Mouse (Mus musculus) CH12.LX (cell line): ENCODE results near the gene Shroom1. TPM values are rescaled to one million over a fixed set of nuclear protein-coding genes. Genes with fewer than 3 reads are reported as not detected.

Experiments used
- DNase-seq: peaks from one replicate; pipeline ENCODE4 v3.0.0-alpha.2; 2013; ENCODE audit errors: extremely low read depth
- H3K27ac ChIP-seq: 2 replicates; pipeline ENCODE4 v1.5.1; 2012; ENCODE audit warnings: low read depth, mild to moderate bottlenecking, control low read depth, moderate library complexity; ENCODE audit not compliant: insufficient read depth
- H3K27me3 ChIP-seq: replicated peaks from 2 replicates; pipeline ENCODE3; 2012; ENCODE audit warnings: inconsistent platforms
- H3K36me3 ChIP-seq, 2 experiments: replicated peaks in 1 of 2; 2 replicates each; pipeline versions ENCODE3 to v1.6.1; 2012; ENCODE audit warnings: inconsistent platforms in 1 of 2, low read length in 1 of 2, mild to moderate bottlenecking in 1 of 2, mixed read lengths in 1 of 2, moderate library complexity in 1 of 2; ENCODE audit not compliant: control insufficient read depth in 1 of 2, insufficient read depth in 1 of 2
- H3K4me1 ChIP-seq, 2 experiments: 2 replicates each; pipeline ENCODE4 v1.6.1; 2012; ENCODE audit warnings: inconsistent platforms in 1 of 2, moderate library complexity in 1 of 2; ENCODE audit not compliant: insufficient read depth in 2 of 2, control insufficient read depth in 1 of 2
- H3K4me2 ChIP-seq: 2 replicates; pipeline ENCODE4 v1.6.1; 2012; ENCODE audit warnings: low read depth, mild to moderate bottlenecking, control low read depth; ENCODE audit not compliant: poor library complexity, insufficient read depth, severe bottlenecking
- H3K4me3 ChIP-seq, 3 experiments: fragments of 150-350 bp in 1 of 3; sonication (generic) in 1 of 3; replicated peaks in 1 of 3; 2 replicates each; pipeline versions ENCODE3 to v1.5.1; 2011 to 2012; ENCODE audit warnings: low read depth in 2 of 3, low read length in 2 of 3, mild to moderate bottlenecking in 2 of 3, moderate library complexity in 2 of 3, control low read depth in 1 of 3, improper control_type of control experiment in 1 of 3, inconsistent platforms in 1 of 3, mixed read lengths in 1 of 3; ENCODE audit not compliant: poor library complexity in 1 of 3
- H3K79me2 ChIP-seq: replicated peaks from 2 replicates; pipeline ENCODE4 v1.6.1; 2012; ENCODE audit warnings: mild to moderate bottlenecking, moderate library complexity; ENCODE audit not compliant: control insufficient read depth, poor library complexity, insufficient read depth, severe bottlenecking; ENCODE audit errors: extremely low read depth
- H3K9ac ChIP-seq: 2 replicates; pipeline ENCODE4 v1.6.1; 2012; ENCODE audit warnings: low read depth, mild to moderate bottlenecking, control low read depth, moderate library complexity; ENCODE audit not compliant: insufficient read depth
- H3K9me3 ChIP-seq: replicated peaks from 2 replicates; pipeline ENCODE3; 2012; ENCODE audit warnings: low read length, inconsistent platforms, mixed read lengths
- BHLHE40 ChIP-seq: IDR thresholded peaks from 2 replicates; pipeline ENCODE4 v1.6.1; 2011; ENCODE audit warnings: mild to moderate bottlenecking, low read depth, low read length, improper control_type of control experiment
- CHD2 ChIP-seq: IDR thresholded peaks from 2 replicates; pipeline ENCODE4 v1.6.1; 2011; ENCODE audit warnings: low read length, improper control_type of control experiment
- CTCF ChIP-seq, 2 experiments: IDR thresholded peaks in 1 of 2; conservative IDR thresholded peaks in 1 of 2; 2 replicates each; pipeline ENCODE4 v1.5.1; 2011 to 2012; ENCODE audit warnings: low read depth in 2 of 2, low read length in 2 of 2, improper control_type of control experiment in 1 of 2, inconsistent platforms in 1 of 2, mild to moderate bottlenecking in 1 of 2, moderate library complexity in 1 of 2
- EP300 ChIP-seq: IDR thresholded peaks from 2 replicates; pipeline ENCODE4 v1.6.1; 2011; ENCODE audit warnings: low read length, improper control_type of control experiment
- JUN ChIP-seq: IDR thresholded peaks from 2 replicates; pipeline ENCODE4 v1.6.1; 2011; ENCODE audit warnings: low read depth, mild to moderate bottlenecking, low read length, improper control_type of control experiment, moderate library complexity; ENCODE audit not compliant: insufficient read depth
- KAT2A ChIP-seq: IDR thresholded peaks from 2 replicates; pipeline ENCODE4 v1.6.1; 2012; ENCODE audit warnings: low read length, improper control_type of control experiment, inconsistent platforms; ENCODE audit not compliant: insufficient replicate concordance
- MAFK ChIP-seq: IDR thresholded peaks from 2 replicates; pipeline ENCODE4 v1.6.1; 2011; ENCODE audit warnings: low read length, improper control_type of control experiment; ENCODE audit not compliant: insufficient replicate concordance
- MAX ChIP-seq: IDR thresholded peaks from 2 replicates; pipeline ENCODE4 v1.6.1; 2011; ENCODE audit warnings: low read length, improper control_type of control experiment
- MEF2A ChIP-seq: IDR thresholded peaks from 2 replicates; pipeline ENCODE4 v1.6.1; 2014; ENCODE audit warnings: low read depth, mild to moderate bottlenecking, inconsistent platforms, low read length, improper control_type of control experiment, borderline replicate concordance
- NRF1 ChIP-seq: IDR thresholded peaks from 2 replicates; pipeline ENCODE4 v1.6.1; 2014; ENCODE audit warnings: low read depth, mild to moderate bottlenecking, inconsistent platforms, low read length, improper control_type of control experiment, moderate library complexity
- RAD21 ChIP-seq: IDR thresholded peaks from 2 replicates; pipeline ENCODE4 v1.6.1; 2011; ENCODE audit warnings: low read depth, mild to moderate bottlenecking, low read length, improper control_type of control experiment, moderate library complexity
- SMC3 ChIP-seq: IDR thresholded peaks from 2 replicates; pipeline ENCODE4 v1.6.1; 2011; ENCODE audit warnings: low read depth, low read length, improper control_type of control experiment
- ZC3H11A ChIP-seq: IDR thresholded peaks from 2 replicates; pipeline ENCODE4 v1.6.1; 2012; ENCODE audit warnings: low read depth, mild to moderate bottlenecking, inconsistent platforms, low read length, improper control_type of control experiment
- ZMIZ1 ChIP-seq: IDR thresholded peaks from 2 replicates; pipeline ENCODE4 v1.6.1; 2012; ENCODE audit warnings: low read depth, mild to moderate bottlenecking, inconsistent platforms, low read length, improper control_type of control experiment
- ZNF384 ChIP-seq: IDR thresholded peaks from 2 replicates; pipeline ENCODE4 v1.6.1; 2012; ENCODE audit warnings: low read depth, low read length, improper control_type of control experiment, inconsistent platforms
- dilution Hi-C: fragments of 300-500 bp; cut with MboI; formaldehyde crosslinking; loops from 2 replicates; pipeline ENCODE4 v1.14.3; 2020; ENCODE audit warnings: low sequenced_read_pairs; ENCODE audit not compliant: extremely low pct_unique_long_range_greater_than_20kb, extremely low pct_ligation_motif_present
- in situ Hi-C: fragments of 300-500 bp; cut with MboI; formaldehyde crosslinking; loops from 3 replicates; pipeline ENCODE4 v1.14.3; 2019; ENCODE audit warnings: low sequenced_read_pairs, low pct_ligation_motif_present, low pct_unique_long_range_greater_than_20kb, mixed read lengths
- polyA plus RNA-seq: library from polyadenylated mRNA; unstranded; fragments of >175 nt; gene quantifications from 2 replicates; pipeline ENCODE4 v1.2.1, GENCODE M21; 2012; ENCODE audit warnings: low read depth; ENCODE audit not compliant: insufficient read length
- total RNA-seq, 2 experiments: library from RNA; depleted of rRNA; stranded (reverse); fragments of 300-350 nt in 1 of 2; fragments of >200 nt in 1 of 2; gene quantifications; 2 replicates each; pipeline ENCODE4 v1.2.3; 2012 to 2014

Shroom1 gene
- total and polyA plus RNA-seq, 3 experiments: not detected

DNA sequence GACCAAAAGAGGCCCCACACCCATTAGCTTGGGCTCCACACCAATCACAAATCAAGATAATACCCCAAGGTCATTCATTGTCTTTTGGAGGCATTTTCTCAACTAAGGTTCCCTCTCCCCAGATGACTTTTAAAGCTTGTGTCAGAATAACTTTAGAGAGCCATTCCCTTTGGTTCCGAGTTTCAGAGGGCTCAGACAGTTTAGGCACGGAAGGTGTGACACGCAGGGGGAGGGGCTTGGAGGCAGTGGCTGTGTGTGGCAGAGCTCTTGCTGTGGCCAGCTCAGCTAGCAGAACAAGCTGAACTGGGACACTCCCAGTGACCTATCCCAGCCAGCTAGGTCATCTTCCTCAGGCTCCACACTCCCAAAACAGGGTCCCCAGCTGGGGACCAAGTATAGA is 51.6 kb downstream of the Shroom1 start:
- Histone ChIP-seq H3K9me3 (no peaks in the 10 kb centered on the region), H3K27me3 (no peaks in the 10 kb centered on the region), H3K27ac (peak overlapping the region; percentile 12; the same call in 1 of the 2 replicates), H3K4me2 (no peak overlapping the region)
- in situ Hi-C loops: no loop called here
- no peak for DNase-seq
- dilution Hi-C loops: no loop called here
- TF ChIP-seq SMC3 (no peak), BHLHE40 (no peak), ZNF384 (no peak), MAFK (no peak), KAT2A (no peak), MAX (no peak), ZMIZ1 (no peak), RAD21 (no peak), EP300 (no peak), CHD2 (no peak), NRF1 (no peak)
- TF ChIP-seq, all 38 proteins: peak for 0
- H3K9ac ChIP-seq: no peak overlapping the region
- H3K4me1 ChIP-seq: peaks cover 33 to 54% of the 10 kb centered on the region in 2 experiments
- H3K36me3 ChIP-seq: no peaks in the 10 kb centered on the region
- no peak overlapping the region for H3K4me3 ChIP-seq
- H3K79me2 ChIP-seq: no peaks in the 10 kb centered on the region

DNA sequence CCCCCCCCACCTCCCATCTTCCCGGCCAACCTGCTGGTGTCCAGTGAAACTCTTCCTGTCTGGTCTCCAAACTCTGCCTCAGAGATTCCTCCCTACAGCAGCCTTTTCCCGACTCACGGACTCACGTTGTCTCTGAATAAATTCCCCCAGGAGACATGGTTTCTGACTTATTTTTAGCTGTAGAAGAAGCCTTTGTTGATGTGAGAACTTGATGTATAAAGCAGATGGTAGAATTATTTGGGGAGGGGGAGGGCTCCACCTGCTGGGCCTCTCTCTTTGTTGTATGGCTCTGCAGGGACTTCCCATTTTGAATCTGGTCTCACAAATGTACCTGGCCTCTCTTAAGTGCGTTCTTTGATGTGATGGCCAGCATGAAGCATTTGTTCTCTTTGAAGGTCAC is 53.3 kb downstream of the Shroom1 start:
- Histone ChIP-seq H3K27ac (no peak overlapping the region), H3K36me3 (no peaks in the 10 kb centered on the region), H3K79me2 (no peaks in the 10 kb centered on the region), H3K4me2 (no peak overlapping the region), H3K9me3 (no peaks in the 10 kb centered on the region), H3K4me1 (peaks cover 23 to 36% of the 10 kb centered on the region in 2 experiments), H3K27me3 (no peaks in the 10 kb centered on the region), H3K4me3 (no peak overlapping the region), H3K9ac (no peak overlapping the region)
- in situ Hi-C loops: no loop called here
- no peak for DNase-seq
- dilution Hi-C loops: no loop called here
- TF ChIP-seq ZC3H11A (peak; percentile 18; the same call in 1 of the 2 replicates), MAFK (no peak), CTCF (conservative IDR thresholded peaks at IDR 0.05 in 1 of 2, IDR thresholded peaks at IDR 0.05 in 1 of 2; ENCODE audit: low read depth in 2 of 2, low read length in 2 of 2) (peak in 1 of 2 experiments; percentile 68; a peak in 2 of 4 replicates), SMC3 (peak; percentile 75), MEF2A (peak; percentile 67; the same call in 1 of the 2 replicates), JUN (no peak), RAD21 (peak; percentile 65)
